Mouse (Mus musculus) kidney, embryonic 14.5 days (tissue): ENCODE results near the gene Sec23a. TPM values are rescaled to one million over a fixed set of nuclear protein-coding genes. Genes with fewer than 3 reads are reported as not detected.

ENCODE experiments used
- ATAC-seq: fragments of 200-750 bp; cut with Nextera tagmentation; 2 replicates; pipeline ENCODE4 v1.8.0; 2017; ENCODE audit warnings: moderate number of reproducible peaks, mild to moderate bottlenecking, moderate TSS enrichment, moderate library complexity; ENCODE audit not compliant: low FRiP score, low TSS enrichment
- H3K27ac ChIP-seq: fragments of 300-500 bp; sonication (generic); 2 replicates; pipeline ENCODE4 v1.5.1; 2014; ENCODE audit warnings: low read depth, mild to moderate bottlenecking, low read length, moderate library complexity, mixed read lengths
- H3K27me3 ChIP-seq: fragments of 300-500 bp; sonication (generic); 2 replicates; pipeline ENCODE4 v1.6.1; 2014; ENCODE audit warnings: mild to moderate bottlenecking, low read length; ENCODE audit not compliant: control insufficient read depth, insufficient read depth
- H3K36me3 ChIP-seq: fragments of 300-500 bp; sonication (generic); 2 replicates; pipeline ENCODE4 v1.6.1; 2014; ENCODE audit warnings: low read length, mixed read lengths; ENCODE audit not compliant: control insufficient read depth, insufficient read depth
- H3K4me1 ChIP-seq: fragments of 300-500 bp; sonication (generic); 2 replicates; pipeline ENCODE4 v1.6.1; 2014; ENCODE audit warnings: low read length, mixed read lengths; ENCODE audit not compliant: control insufficient read depth, insufficient read depth
- H3K4me2 ChIP-seq: fragments of 300-500 bp; sonication (generic); replicated peaks from 2 replicates; pipeline ENCODE4 v1.6.1; 2014; ENCODE audit warnings: low read depth, mild to moderate bottlenecking, low read length
- H3K4me3 ChIP-seq: fragments of 300-500 bp; sonication (generic); 2 replicates; pipeline ENCODE4 v1.5.1; 2014; ENCODE audit warnings: mild to moderate bottlenecking, low read length
- H3K9ac ChIP-seq: fragments of 300-500 bp; sonication (generic); 2 replicates; pipeline ENCODE4 v1.6.1; 2014; ENCODE audit warnings: low read depth, mild to moderate bottlenecking, low read length, moderate library complexity
- H3K9me3 ChIP-seq: fragments of 300-500 bp; sonication (generic); 2 replicates; pipeline ENCODE4 v1.6.1; 2016; ENCODE audit warnings: low read length; ENCODE audit not compliant: control insufficient read depth
- WGBS: fragments of 180-500 bp; shearing (Covaris S2); extraction: QIAGEN DNeasy Blood & Tissue Kit; methylation state at CpG from one replicate; pipeline ENCODE4 v1.1.7; 2014; 5-methylcytosine and 5-hydroxymethylcytosine counted together
- polyA plus RNA-seq: library from polyadenylated mRNA; unstranded; fragments of >200 nt; fragmentation: Nextera tagmentation; extraction: Ambion mirVana; gene quantifications from 2 replicates; pipeline ENCODE4 v1.2.1, GENCODE M21; 2014

Sec23a gene
- polyA plus RNA-seq, 1 experiment from 2014 or later, result 82.8 TPM

- WGBS, result 74% methylated on average over 3 of the region's 3 CpGs
- Histone ChIP-seq H3K27ac (no peak overlapping the region), H3K4me2 (no peak overlapping the region), H3K27me3 (no peaks in the 10 kb centered on the region), H3K9me3 (no peaks in the 10 kb centered on the region), H3K36me3 (no peaks in the 10 kb centered on the region), H3K9ac (no peak overlapping the region), H3K4me1 (no peaks in the 10 kb centered on the region), H3K4me3 (no peak overlapping the region)
- ATAC-seq, result no peak
These were observed 92.3 kb downstream of the Sec23a start for GRCm38 (mm10) chr12:58919516-58919915.

- no peaks in the 10 kb centered on the region for H3K27me3 ChIP-seq
- H3K36me3 ChIP-seq, result no peaks in the 10 kb centered on the region
- no peak overlapping the region for H3K4me2 ChIP-seq
- no peaks in the 10 kb centered on the region for H3K4me1 ChIP-seq
- H3K9ac ChIP-seq, result no peak overlapping the region
- no peak overlapping the region for H3K27ac ChIP-seq
- H3K4me3 ChIP-seq, result no peak overlapping the region
- ATAC-seq, result no peak
- 85% methylated on average over 4 of the region's 4 CpGs for WGBS
- H3K9me3 ChIP-seq, result no peaks in the 10 kb centered on the region
These were observed 102.0 kb downstream of the Sec23a start for GRCm38 (mm10) chr12:58909826-58910225.

Other genes starting within 250 kb of the Sec23a start
- 28.1 and 29.7 TPM in 2 replicates for gene Gemin2, start 1.4 kb upstream of the Sec23a start, polyA plus RNA-seq
- gene Trappc6b, start 49.5 kb upstream of the Sec23a start, polyA plus RNA-seq, result 64.7 and 76.5 TPM in 2 replicates
- 77.6 and 108 TPM in 2 replicates for gene Pnn, start 54.9 kb upstream of the Sec23a start, polyA plus RNA-seq
- gene Mia2, start 83.8 kb upstream of the Sec23a start, polyA plus RNA-seq, result 51.1 and 70.6 TPM in 2 replicates
- 14.0 TPM in 2 replicates for gene Fbxo33, start 207.7 kb upstream of the Sec23a start, polyA plus RNA-seq